Mouse (Mus musculus) CH12.LX (cell line): ENCODE results near the gene Msi2.

Experiments used
- CTCF ChIP-seq, 2 experiments: IDR thresholded peaks in 1 of 2; conservative IDR thresholded peaks in 1 of 2; 2 replicates each; pipeline ENCODE4 v1.5.1; 2011 to 2012; ENCODE audit warnings: low read depth in 2 of 2, low read length in 2 of 2, improper control_type of control experiment in 1 of 2, inconsistent platforms in 1 of 2, mild to moderate bottlenecking in 1 of 2, moderate library complexity in 1 of 2
- E2F4 ChIP-seq: IDR thresholded peaks from 2 replicates; pipeline ENCODE4 v1.6.1; 2011; ENCODE audit warnings: low read depth, low read length, improper control_type of control experiment; ENCODE audit not compliant: insufficient replicate concordance
- EP300 ChIP-seq: IDR thresholded peaks from 2 replicates; pipeline ENCODE4 v1.6.1; 2011; ENCODE audit warnings: low read length, improper control_type of control experiment
- MAX ChIP-seq: IDR thresholded peaks from 2 replicates; pipeline ENCODE4 v1.6.1; 2011; ENCODE audit warnings: low read length, improper control_type of control experiment
- MXI1 ChIP-seq: IDR thresholded peaks from 2 replicates; pipeline ENCODE4 v1.6.1; 2011; ENCODE audit warnings: mild to moderate bottlenecking, low read depth, low read length, improper control_type of control experiment
- NELFE ChIP-seq: IDR thresholded peaks from 2 replicates; pipeline ENCODE4 v1.6.1; 2011; ENCODE audit warnings: low read depth, low read length, improper control_type of control experiment
- POLR2A ChIP-seq: IDR thresholded peaks from 2 replicates; pipeline ENCODE4 v1.6.1; 2011; ENCODE audit warnings: low read depth, mild to moderate bottlenecking, improper control_type of control experiment, low read length
- SIN3A ChIP-seq: IDR thresholded peaks from 2 replicates; pipeline ENCODE4 v1.6.1; 2012; ENCODE audit warnings: low read length, improper control_type of control experiment, inconsistent platforms

DNA sequence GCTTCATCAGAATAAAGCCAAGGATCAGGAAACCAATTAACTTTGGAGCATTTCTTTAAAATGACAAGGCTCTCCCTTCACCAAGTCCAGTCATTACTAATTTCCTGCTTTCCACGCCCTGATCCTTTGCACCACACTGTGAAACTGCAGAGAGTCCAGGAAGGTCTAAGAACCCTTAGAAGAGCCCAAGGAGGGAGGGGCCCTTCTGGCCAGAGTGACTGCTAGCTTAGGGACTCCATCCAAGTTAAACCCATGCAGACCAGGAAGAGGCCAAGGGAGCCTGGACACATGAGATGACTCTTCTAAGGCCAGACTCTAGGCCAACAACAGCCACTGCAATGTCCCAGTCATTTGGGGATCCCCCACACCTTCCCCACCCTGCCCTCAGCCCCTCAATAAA is 83.7 kb downstream of the Msi2 start:
- TF ChIP-seq SIN3A: no peak
- TF ChIP-seq POLR2A: no peak
- no peak for TF ChIP-seq NELFE
- TF ChIP-seq EP300: no peak
- TF ChIP-seq CTCF (conservative IDR thresholded peaks at IDR 0.05 in 1 of 2, IDR thresholded peaks at IDR 0.05 in 1 of 2; ENCODE audit: low read depth in 2 of 2, low read length in 2 of 2): no peak
- TF ChIP-seq MAX: no peak
- TF ChIP-seq E2F4: no peak
- TF ChIP-seq MXI1: no peak
